Mouse (Mus musculus) Patski (cell line): ENCODE results near the gene Agbl4. TPM values are rescaled to one million over a fixed set of nuclear protein-coding genes. Genes with fewer than 3 reads are reported as not detected.

Source experiments
- ATAC-seq: fragments of 100-300 bp; one replicate; pipeline ENCODE4 v1.8.0; 2021
- CTCF ChIA-PET: fragments of 350-600 bp; sonication (Branson Sonifier 250); formaldehyde crosslinking; loops from one replicate; lab custom pipeline; 2022; ENCODE audit warnings: inconsistent platforms; lab: Charles Lee
- POLR2A ChIA-PET: fragments of 350-600 bp; sonication (Branson Sonifier 250); formaldehyde crosslinking; loops from one replicate; lab custom pipeline; 2022; ENCODE audit warnings: antibody characterized with exemption, inconsistent platforms; lab: Charles Lee
- DNase-seq: peaks from one replicate; pipeline ENCODE4 v3.0.0-alpha.2; 2011; ENCODE audit warnings: low read depth, low spot score
- H3K27me3 ChIP-seq: fragments of 371-371 bp; one replicate; pipeline ENCODE4 v1.5.1; 2021
- CTCF ChIP-seq: fragments of 100-300 bp; IDR thresholded peaks from one replicate; pipeline ENCODE4 v1.5.1; 2021
- in situ Hi-C: fragments of 300-500 bp; cut with MboI; formaldehyde crosslinking; loops from 3 replicates; pipeline ENCODE4 v1.11.1; 2018; ENCODE audit warnings: low pct_unique_long_range_greater_than_20kb, mixed read lengths
- polyA plus RNA-seq: library from polyadenylated mRNA; unstranded; gene quantifications from one replicate; pipeline ENCODE4 v1.2.3, GENCODE M21; 2021

Gene Agbl4
- polyA plus RNA-seq, 1 experiment from 2014 or later, result 0.27 TPM

GRCm38 (mm10) chr4:110916061-110916460 lies 518.6 kb downstream of the Agbl4 start:
- CTCF ChIA-PET, result interaction anchor here (1.1 kb wide), 1 partner anchor 53 kb away, joined by 3 read pairs; no protein-coding TSS in a partner anchor
- ATAC-seq, result peak; percentile 70
- in situ Hi-C loops, result no loop called here
- H3K27me3 ChIP-seq, result no peaks in the 10 kb centered on the region
- peak; percentile 33 for DNase-seq
- POLR2A ChIA-PET, result no interaction called here
- no peak for TF ChIP-seq CTCF

GRCm38 (mm10) chr4:110916565-110916964 lies 519.1 kb downstream of the Agbl4 start:
- peak; percentile 85 for ATAC-seq
- POLR2A ChIA-PET, result no interaction called here
- no peak for TF ChIP-seq CTCF
- peak; percentile 2 for DNase-seq
- in situ Hi-C loops, result no loop called here
- no peaks in the 10 kb centered on the region for H3K27me3 ChIP-seq
- CTCF ChIA-PET, result interaction anchor here (1.1 kb wide), 1 partner anchor 52 kb away, joined by 3 read pairs; no protein-coding TSS in a partner anchor

GRCm38 (mm10) chr4:110921013-110921412 lies 523.6 kb downstream of the Agbl4 start:
- no peaks in the 10 kb centered on the region for H3K27me3 ChIP-seq
- DNase-seq (no peak), ATAC-seq (no peak)
- POLR2A ChIA-PET, result no interaction called here
- no peak for TF ChIP-seq CTCF
- in situ Hi-C loops, result no loop called here
- CTCF ChIA-PET, result no interaction called here

GRCm38 (mm10) chr4:111001641-111002040 lies 604.2 kb downstream of the Agbl4 start:
- POLR2A ChIA-PET, result no interaction called here
- no peak for TF ChIP-seq CTCF
- ATAC-seq, result no peak
- H3K27me3 ChIP-seq, result no peaks in the 10 kb centered on the region
- in situ Hi-C loops, result no loop called here
- CTCF ChIA-PET, result no interaction called here
- no peak for DNase-seq

GRCm38 (mm10) chr4:111004719-111005479 lies 607.4 kb downstream of the Agbl4 start:
- H3K27me3 ChIP-seq, result no peaks in the 10 kb centered on the region
- ATAC-seq, result no peak
- ChIA-PET POLR2A (no interaction called here), CTCF (no interaction called here)
- DNase-seq, result no peak
- no peak for TF ChIP-seq CTCF
- in situ Hi-C loops, result no loop called here

- no peak for DNase-seq
- no peak for ATAC-seq
- ChIA-PET CTCF (no interaction called here), POLR2A (no interaction called here)
- no peaks in the 10 kb centered on the region for H3K27me3 ChIP-seq
- no peak for TF ChIP-seq CTCF
- in situ Hi-C loops, result no loop called here
These were observed 621.9 kb downstream of the Agbl4 start for GRCm38 (mm10) chr4:111019376-111019775.

GRCm38 (mm10) chr4:111067330-111067729 lies 669.9 kb downstream of the Agbl4 start:
- no peak for ATAC-seq
- in situ Hi-C loops, result no loop called here
- ChIA-PET POLR2A (no interaction called here), CTCF (no interaction called here)
- DNase-seq, result no peak
- H3K27me3 ChIP-seq, result no peaks in the 10 kb centered on the region
- TF ChIP-seq CTCF, result no peak

GRCm38 (mm10) chr4:111073738-111074497 lies 676.5 kb downstream of the Agbl4 start:
- CTCF ChIA-PET, result no interaction called here
- POLR2A ChIA-PET, result no interaction called here
- no peaks in the 10 kb centered on the region for H3K27me3 ChIP-seq
- ATAC-seq (no peak), DNase-seq (no peak)
- in situ Hi-C loops, result no loop called here
- no peak for TF ChIP-seq CTCF

GRCm38 (mm10) chr4:111074701-111075154 lies 677.3 kb downstream of the Agbl4 start:
- in situ Hi-C loops, result no loop called here
- ATAC-seq (no peak), DNase-seq (no peak)
- no peaks in the 10 kb centered on the region for H3K27me3 ChIP-seq
- CTCF ChIA-PET, result no interaction called here
- no peak for TF ChIP-seq CTCF
- POLR2A ChIA-PET, result no interaction called here

- H3K27me3 ChIP-seq, result no peaks in the 10 kb centered on the region
- no peak for TF ChIP-seq CTCF
- in situ Hi-C loops, result no loop called here
- CTCF ChIA-PET, result no interaction called here
- POLR2A ChIA-PET, result no interaction called here
- DNase-seq (no peak), ATAC-seq (no peak)
These were observed 680.3 kb downstream of the Agbl4 start for GRCm38 (mm10) chr4:111077810-111078209.

GRCm38 (mm10) chr4:111085330-111085729 lies 687.9 kb downstream of the Agbl4 start:
- no peak for TF ChIP-seq CTCF
- in situ Hi-C loops, result no loop called here
- ATAC-seq (no peak), DNase-seq (no peak)
- ChIA-PET POLR2A (no interaction called here), CTCF (no interaction called here)
- no peaks in the 10 kb centered on the region for H3K27me3 ChIP-seq
